Mouse (Mus musculus) cerebellum, adult 2 months (tissue): ENCODE results near the gene Gm29094.

Source experiments
- CTCF ChIP-seq: fragments of 200-500 bp; IDR thresholded peaks from 2 replicates; pipeline ENCODE4 v1.5.1; 2011; ENCODE audit warnings: low read depth, mild to moderate bottlenecking, control low read depth, low read length, moderate library complexity, borderline replicate concordance; ENCODE audit not compliant: insufficient read depth
- POLR2A ChIP-seq: fragments of 200-500 bp; IDR thresholded peaks from 2 replicates; pipeline ENCODE4 v1.6.1; 2011; ENCODE audit warnings: low read length, control low read depth, borderline replicate concordance; ENCODE audit not compliant: insufficient read depth

GRCm38 (mm10) chr9:89264571-89264970, 65.4 kb downstream of the Gm29094 start:
- no peak for TF ChIP-seq CTCF
- no peak for TF ChIP-seq POLR2A
